Mouse (Mus musculus): ENCODE measurements around the gene Gm39115. TPM values are rescaled to one million over a fixed set of nuclear protein-coding genes. Genes with fewer than 3 reads are reported as not detected.

Gene Gm39115
- polyA plus RNA-seq, 1 experiment from 2014 or later: not detected

- Histone ChIP-seq H3K4me3 (peak overlapping the region; percentile 82), H3K4me2 (peak overlapping the region; percentile 92), H3K36me3 (no peaks in the 10 kb centered on the region), H3K9ac (peak overlapping the region; percentile 97), H3K27ac (replicated peaks) (peak overlapping the region; percentile 95), H3K4me1 (replicated peaks) (peaks cover 61% of the 10 kb centered on the region), H3K27me3 (no peaks in the 10 kb centered on the region), H3K9me3 (no peaks in the 10 kb centered on the region)
- peak; percentile 36 for ATAC-seq (ENCODE audit: low FRiP score, low read depth)
- under 1% methylated on average over 85 of the region's 89 CpGs for WGBS
These were observed 41.3 kb downstream of the Gm39115 start for GRCm38 (mm10) chr7:142094301-142095143.

- WGBS: 8% methylated on average over 6 of the region's 6 CpGs
- H3K9ac ChIP-seq: peak overlapping the region; percentile 97
- H3K4me1 ChIP-seq (replicated peaks): peaks cover 69% of the 10 kb centered on the region
- H3K36me3 ChIP-seq: no peaks in the 10 kb centered on the region
- H3K27me3 ChIP-seq: no peaks in the 10 kb centered on the region
- ATAC-seq (ENCODE audit: low FRiP score, low read depth): no peak
- H3K9me3 ChIP-seq: no peaks in the 10 kb centered on the region
- H3K4me3 ChIP-seq: peak overlapping the region; percentile 82
- peak overlapping the region; percentile 92 for H3K4me2 ChIP-seq
- H3K27ac ChIP-seq (replicated peaks): peak overlapping the region; percentile 95
These were observed 42.1 kb downstream of the Gm39115 start for GRCm38 (mm10) chr7:142093696-142094240.

GRCm38 (mm10) chr7:142092991-142093390 lies 42.8 kb downstream of the Gm39115 start:
- ATAC-seq (ENCODE audit: low FRiP score, low read depth): no peak
- WGBS: 36% methylated on average over 1 of the region's 1 CpGs
- Histone ChIP-seq H3K9me3 (no peaks in the 10 kb centered on the region), H3K4me2 (peak overlapping the region; percentile 92), H3K4me1 (replicated peaks) (peaks cover 77% of the 10 kb centered on the region), H3K9ac (peak overlapping the region; percentile 97), H3K27ac (replicated peaks) (peak overlapping the region; percentile 95), H3K4me3 (peak overlapping the region; percentile 82), H3K27me3 (no peaks in the 10 kb centered on the region), H3K36me3 (peaks cover 7% of the 10 kb centered on the region; the same call in 1 of the 2 replicates)

- Histone ChIP-seq H3K9ac (peak overlapping the region; percentile 97), H3K27me3 (no peaks in the 10 kb centered on the region), H3K4me3 (peak overlapping the region; percentile 82), H3K4me1 (replicated peaks) (peaks cover 74% of the 10 kb centered on the region), H3K36me3 (peaks cover 18% of the 10 kb centered on the region), H3K4me2 (peak overlapping the region; percentile 92), H3K27ac (replicated peaks) (peak overlapping the region; percentile 95), H3K9me3 (no peaks in the 10 kb centered on the region)
- peak; percentile 23 for ATAC-seq (ENCODE audit: low FRiP score, low read depth)
- 0% methylated on average over 4 of the region's 4 CpGs for WGBS
These were observed 44.0 kb downstream of the Gm39115 start for GRCm38 (mm10) chr7:142091848-142092247.

- no peaks in the 10 kb centered on the region for H3K9me3 ChIP-seq
These were observed 46.0 kb downstream of the Gm39115 start for GRCm38 (mm10) chr7:142089648-142090447.

GRCm38 (mm10) chr7:142088886-142089285 lies 46.9 kb downstream of the Gm39115 start:
- no peaks in the 10 kb centered on the region for H3K9me3 ChIP-seq
- peaks cover 42% of the 10 kb centered on the region for H3K36me3 ChIP-seq
- H3K4me3 ChIP-seq: 0 out of 2 replicates have a peak overlapping the region, but pooled peaks have one; percentile 3

More at GRCm38 (mm10) chr7:142089648-142090447, 46.0 kb downstream of the Gm39115 start:
- H3K9ac ChIP-seq: 0 out of 2 replicates have a peak overlapping the region, but pooled peaks have one; percentile 29
- H3K4me2 ChIP-seq: peak overlapping the region; percentile 92
- H3K36me3 ChIP-seq: peaks cover 36% of the 10 kb centered on the region
- H3K27ac ChIP-seq (replicated peaks): peak overlapping the region; percentile 95
- H3K27me3 ChIP-seq: no peaks in the 10 kb centered on the region
- no peak for ATAC-seq (ENCODE audit: low FRiP score, low read depth)
- 34% methylated on average over 17 of the region's 17 CpGs for WGBS
- H3K4me3 ChIP-seq: peak overlapping the region; percentile 3; the same call in 1 of the 2 replicates
- peaks cover 67% of the 10 kb centered on the region for H3K4me1 ChIP-seq (replicated peaks)

GRCm38 (mm10) chr7:142087069-142087652 lies 48.7 kb downstream of the Gm39115 start:
- Histone ChIP-seq H3K27ac (replicated peaks) (no peak overlapping the region), H3K36me3 (peaks cover 55% of the 10 kb centered on the region), H3K4me2 (no peak overlapping the region), H3K9ac (no peak overlapping the region), H3K4me1 (replicated peaks) (peaks cover 66% of the 10 kb centered on the region), H3K27me3 (no peaks in the 10 kb centered on the region), H3K9me3 (no peaks in the 10 kb centered on the region), H3K4me3 (no peak overlapping the region)
- ATAC-seq (ENCODE audit: low FRiP score, low read depth): no peak
- 90% methylated on average over 1 of the region's 1 CpGs for WGBS

More at GRCm38 (mm10) chr7:142088886-142089285, 46.9 kb downstream of the Gm39115 start:
- no peaks in the 10 kb centered on the region for H3K27me3 ChIP-seq
- WGBS: 4% methylated on average over 5 of the region's 5 CpGs
- H3K4me2 ChIP-seq: peak overlapping the region; percentile 92
- H3K4me1 ChIP-seq (replicated peaks): peaks cover 73% of the 10 kb centered on the region
- ATAC-seq (ENCODE audit: low FRiP score, low read depth): peak; percentile 64
- H3K27ac ChIP-seq (replicated peaks): peak overlapping the region; percentile 95
- peak overlapping the region; percentile 31 for H3K9ac ChIP-seq

- Histone ChIP-seq H3K9me3 (no peaks in the 10 kb centered on the region), H3K4me1 (replicated peaks) (peaks cover 63% of the 10 kb centered on the region), H3K27ac (replicated peaks) (no peak overlapping the region), H3K4me2 (no peak overlapping the region), H3K4me3 (no peak overlapping the region), H3K36me3 (peaks cover 62% of the 10 kb centered on the region), H3K27me3 (no peaks in the 10 kb centered on the region), H3K9ac (no peak overlapping the region)
- WGBS: 85% methylated on average over 4 of the region's 4 CpGs
- ATAC-seq (ENCODE audit: low FRiP score, low read depth): no peak
These were observed 49.5 kb downstream of the Gm39115 start for GRCm38 (mm10) chr7:142086159-142086905.

Other genes with a start within 250 kb of the Gm39115 start
- 75.7 and 80.3 TPM in 2 replicates for gene Tollip, start 217.5 kb downstream of the Gm39115 start, polyA plus RNA-seq (2015; fragmentation: Nextera tagmentation; extraction: Ambion mirVana)
- gene Brsk2, start 186.3 kb downstream of the Gm39115 start, polyA plus RNA-seq (2015; fragmentation: Nextera tagmentation; extraction: Ambion mirVana): 20.6 and 23.1 TPM in 2 replicates
- 50.8 and 53.4 TPM in 2 replicates for gene Mob2, start 75.0 kb downstream of the Gm39115 start, polyA plus RNA-seq (2015; fragmentation: Nextera tagmentation; extraction: Ambion mirVana)
- 117 and 134 TPM in 2 replicates for gene Dusp8, start 40.2 kb downstream of the Gm39115 start, polyA plus RNA-seq (2015; fragmentation: Nextera tagmentation; extraction: Ambion mirVana)
- gene Gm45618, start 15.3 kb downstream of the Gm39115 start, polyA plus RNA-seq (2015; fragmentation: Nextera tagmentation; extraction: Ambion mirVana): 0.43 TPM in 1 of 2 replicates, not detected in the other
- gene Gm45337, start 8.6 kb upstream of the Gm39115 start, polyA plus RNA-seq (2015; fragmentation: Nextera tagmentation; extraction: Ambion mirVana): not detected in 2 replicates
- gene Gm29735, start 21.1 kb upstream of the Gm39115 start, polyA plus RNA-seq (2015; fragmentation: Nextera tagmentation; extraction: Ambion mirVana): not detected in 2 replicates
- gene Gm4553, start 29.7 kb upstream of the Gm39115 start, polyA plus RNA-seq (2015; fragmentation: Nextera tagmentation; extraction: Ambion mirVana): 0.14 TPM in 1 of 2 replicates, not detected in the other
- not detected in 2 replicates for gene Krtap5-2, start 40.0 kb upstream of the Gm39115 start, polyA plus RNA-seq (2015; fragmentation: Nextera tagmentation; extraction: Ambion mirVana)
- not detected in 2 replicates for gene Gm10153, start 54.4 kb upstream of the Gm39115 start, polyA plus RNA-seq (2015; fragmentation: Nextera tagmentation; extraction: Ambion mirVana)
- gene Krtap5-3, start 65.3 kb upstream of the Gm39115 start, polyA plus RNA-seq (2015; fragmentation: Nextera tagmentation; extraction: Ambion mirVana): not detected in 2 replicates
- not detected in 2 replicates for gene Gm7579, start 75.8 kb upstream of the Gm39115 start, polyA plus RNA-seq (2015; fragmentation: Nextera tagmentation; extraction: Ambion mirVana)
- not detected in 2 replicates for gene Krtap5-5, start 93.9 kb upstream of the Gm39115 start, polyA plus RNA-seq (2015; fragmentation: Nextera tagmentation; extraction: Ambion mirVana)
- gene Gm40460, start 105.0 kb upstream of the Gm39115 start, polyA plus RNA-seq (2015; fragmentation: Nextera tagmentation; extraction: Ambion mirVana): not detected in 2 replicates
- gene Gm2431, start 122.3 kb upstream of the Gm39115 start, polyA plus RNA-seq (2015; fragmentation: Nextera tagmentation; extraction: Ambion mirVana): not detected in 2 replicates
- not detected in 2 replicates for gene Gm4559, start 138.3 kb upstream of the Gm39115 start, polyA plus RNA-seq (2015; fragmentation: Nextera tagmentation; extraction: Ambion mirVana)
- not detected in 2 replicates for gene Krtap5-1, start 161.1 kb upstream of the Gm39115 start, polyA plus RNA-seq (2015; fragmentation: Nextera tagmentation; extraction: Ambion mirVana)
- not detected in 2 replicates for gene Krtap5-4, start 167.5 kb upstream of the Gm39115 start, polyA plus RNA-seq (2015; fragmentation: Nextera tagmentation; extraction: Ambion mirVana)
- 8.4 and 8.7 TPM in 2 replicates for gene Ifitm10, start 237.7 kb upstream of the Gm39115 start, polyA plus RNA-seq (2015; fragmentation: Nextera tagmentation; extraction: Ambion mirVana)
- 1.9 TPM in 1 of 2 replicates, not detected in the other for gene Gm49369, start 246.6 kb upstream of the Gm39115 start, polyA plus RNA-seq (2015; fragmentation: Nextera tagmentation; extraction: Ambion mirVana)

Data from hindbrain, embryonic 15.5 days (tissue).